Mouse (Mus musculus) heart, embryonic 14.5 days (tissue): ENCODE measurements around the gene Syt11. TPM values are rescaled to one million over a fixed set of nuclear protein-coding genes. Genes with fewer than 3 reads are reported as not detected.

Source experiments
- ATAC-seq: fragments of 200-750 bp; cut with Nextera tagmentation; 2 replicates; pipeline ENCODE4 v1.8.0; 2017; ENCODE audit warnings: low read depth, moderate TSS enrichment; ENCODE audit not compliant: insufficient number of reproducible peaks, insufficient read depth, low FRiP score
- H3K27ac ChIP-seq, 2 experiments: fragments of 200-500 bp in 1 of 2; fragments of 300-500 bp in 1 of 2; sonication (generic) in 1 of 2; replicated peaks in 1 of 2; 2 replicates each; pipeline ENCODE4 v1.5.1; 2012 to 2014; ENCODE audit warnings: low read depth in 2 of 2, low read length in 2 of 2, control low read depth in 1 of 2, mild to moderate bottlenecking in 1 of 2, mixed read lengths in 1 of 2; ENCODE audit not compliant: control insufficient read depth in 1 of 2, insufficient read depth in 1 of 2
- H3K27me3 ChIP-seq: fragments of 300-500 bp; sonication (generic); 2 replicates; pipeline ENCODE4 v1.6.1; 2014; ENCODE audit warnings: mild to moderate bottlenecking, low read length, control low read depth; ENCODE audit not compliant: control insufficient read depth, insufficient read depth
- H3K36me3 ChIP-seq: fragments of 300-500 bp; sonication (generic); 2 replicates; pipeline ENCODE4 v1.6.1; 2014; ENCODE audit warnings: mild to moderate bottlenecking, control low read depth, low read length, mixed read lengths; ENCODE audit not compliant: control insufficient read depth, insufficient read depth
- H3K4me1 ChIP-seq, 2 experiments: fragments of 200-500 bp in 1 of 2; fragments of 300-500 bp in 1 of 2; sonication (generic) in 1 of 2; 2 replicates each; pipeline ENCODE4 v1.6.1; 2012 to 2014; ENCODE audit warnings: low read length in 2 of 2, control low read depth in 1 of 2, mixed read lengths in 1 of 2; ENCODE audit not compliant: control insufficient read depth in 2 of 2, insufficient read depth in 2 of 2
- H3K4me2 ChIP-seq: fragments of 300-500 bp; sonication (generic); 2 replicates; pipeline ENCODE4 v1.6.1; 2014; ENCODE audit warnings: mild to moderate bottlenecking, low read length
- H3K4me3 ChIP-seq, 2 experiments: fragments of 200-500 bp in 1 of 2; fragments of 300-500 bp in 1 of 2; sonication (generic) in 1 of 2; 2 replicates each; pipeline ENCODE4 v1.5.1; 2012 to 2014; ENCODE audit warnings: low read length in 2 of 2, mild to moderate bottlenecking in 2 of 2, control low read depth in 1 of 2, low read depth in 1 of 2, moderate library complexity in 1 of 2; ENCODE audit not compliant: control insufficient read depth in 1 of 2, insufficient read depth in 1 of 2
- H3K9ac ChIP-seq: fragments of 300-500 bp; sonication (generic); 2 replicates; pipeline ENCODE4 v1.6.1; 2014; ENCODE audit warnings: mild to moderate bottlenecking, low read length
- H3K9me3 ChIP-seq: fragments of 300-500 bp; sonication (generic); 2 replicates; pipeline ENCODE4 v1.6.1; 2016; ENCODE audit warnings: low read length, control low read depth; ENCODE audit not compliant: control insufficient read depth
- WGBS: fragments of 180-500 bp; shearing (Covaris S2); extraction: QIAGEN DNeasy Blood & Tissue Kit; methylation state at CpG from one replicate; pipeline ENCODE4 v1.1.7; 2014; 5-methylcytosine and 5-hydroxymethylcytosine counted together
- polyA plus RNA-seq: library from polyadenylated mRNA; unstranded; fragments of >200 nt; fragmentation: Nextera tagmentation; extraction: Ambion mirVana; gene quantifications from 2 replicates; pipeline ENCODE4 v1.2.1, GENCODE M21; 2014

Gene Syt11
- polyA plus RNA-seq, 1 experiment from 2014 or later, result 11.1 TPM

DNA sequence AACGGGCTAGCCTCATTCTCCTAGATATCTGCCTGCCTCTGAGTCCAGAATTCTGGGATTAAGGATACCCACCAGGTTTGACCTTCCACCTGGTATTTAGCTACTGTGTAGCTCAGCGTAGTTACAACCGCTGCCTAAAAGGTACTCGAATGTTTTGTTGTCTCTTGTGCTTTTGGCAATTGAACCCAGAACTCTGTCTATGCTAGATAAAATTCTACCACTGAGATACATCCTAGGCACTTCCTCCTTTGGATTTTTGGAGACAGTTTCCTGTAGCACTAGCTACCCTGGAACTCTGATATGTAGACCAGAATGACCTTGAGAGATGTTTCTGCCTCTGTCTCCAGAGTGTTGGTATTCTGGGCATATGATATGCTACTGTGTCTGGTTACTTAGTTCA lies 61.3 kb downstream of the Syt11 start:
- Histone ChIP-seq H3K36me3 (peaks cover 67% of the 10 kb centered on the region), H3K4me2 (no peak overlapping the region), H3K9ac (no peak overlapping the region), H3K4me1 (peaks cover 7 to 10% of the 10 kb centered on the region in 2 experiments), H3K27me3 (no peaks in the 10 kb centered on the region), H3K9me3 (no peaks in the 10 kb centered on the region), H3K27ac (no peak overlapping the region), H3K4me3 (no peak overlapping the region)
- WGBS, result 90% methylated on average over 4 of the region's 4 CpGs
- no peak for ATAC-seq

DNA sequence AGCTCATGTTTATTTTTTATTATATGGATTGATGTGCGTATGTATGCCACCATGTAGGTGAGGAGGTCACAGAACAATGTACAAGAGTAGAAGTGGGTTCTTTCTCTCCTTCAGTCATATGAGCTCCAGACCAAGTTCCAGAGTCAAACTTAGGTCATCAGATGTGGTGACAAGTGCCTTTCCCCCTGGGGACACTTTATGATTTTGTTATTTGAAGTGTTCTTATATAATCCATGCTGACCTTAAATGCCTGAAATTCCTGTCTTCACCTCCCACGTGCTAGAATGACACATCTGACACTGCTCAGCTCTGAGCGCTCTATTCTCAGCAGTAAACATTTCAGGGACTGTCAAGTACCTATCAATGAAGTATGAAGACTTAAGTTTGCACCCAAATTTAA lies 73.7 kb downstream of the Syt11 start:
- Histone ChIP-seq H3K36me3 (peaks cover 94% of the 10 kb centered on the region), H3K4me3 (no peak overlapping the region), H3K4me1 (peaks cover 2 to 19% of the 10 kb centered on the region in 2 experiments; a peak in 3 of 4 replicates), H3K27me3 (no peaks in the 10 kb centered on the region), H3K27ac (peak overlapping the region in 1 of 2 experiments; percentile 39; a peak in 1 of 4 replicates), H3K9ac (no peak overlapping the region), H3K4me2 (no peak overlapping the region; the same call in 1 of the 2 replicates), H3K9me3 (no peaks in the 10 kb centered on the region)
- 24% methylated on average over 3 of the region's 3 CpGs for WGBS
- ATAC-seq, result peak; percentile 64

GRCm38 (mm10) chr3:88700247-88700646 lies 74.7 kb downstream of the Syt11 start:
- no peak overlapping the region for H3K27ac ChIP-seq
- no peak overlapping the region for H3K9ac ChIP-seq
- H3K27me3 ChIP-seq, result no peaks in the 10 kb centered on the region
- no peak for ATAC-seq
- peaks cover 95% of the 10 kb centered on the region for H3K36me3 ChIP-seq
- peaks cover 2 to 19% of the 10 kb centered on the region in 2 experiments; a peak in 3 of 4 replicates for H3K4me1 ChIP-seq
- no peaks in the 10 kb centered on the region for H3K9me3 ChIP-seq
- H3K4me2 ChIP-seq, result no peak overlapping the region
- no peak overlapping the region for H3K4me3 ChIP-seq
- WGBS, result 83% methylated on average over 3 of the region's 3 CpGs

- H3K36me3 ChIP-seq, result peaks cover 96% of the 10 kb centered on the region
- H3K9ac ChIP-seq, result no peak overlapping the region
- peaks cover 2 to 19% of the 10 kb centered on the region in 2 experiments; a peak in 3 of 4 replicates for H3K4me1 ChIP-seq
- no peak overlapping the region for H3K4me3 ChIP-seq
- WGBS, result 93% methylated on average over 6 of the region's 6 CpGs
- H3K4me2 ChIP-seq, result no peak overlapping the region
- ATAC-seq, result no peak
- no peaks in the 10 kb centered on the region for H3K27me3 ChIP-seq
- H3K27ac ChIP-seq, result no peak overlapping the region
- H3K9me3 ChIP-seq, result no peaks in the 10 kb centered on the region
Observed at GRCm38 (mm10) chr3:88698834-88699233, 76.1 kb downstream of the Syt11 start.

GRCm38 (mm10) chr3:88698051-88698450 lies 76.9 kb downstream of the Syt11 start:
- Histone ChIP-seq H3K27ac (no peak overlapping the region), H3K9me3 (no peaks in the 10 kb centered on the region), H3K9ac (no peak overlapping the region), H3K4me1 (peaks cover 2 to 19% of the 10 kb centered on the region in 2 experiments; a peak in 3 of 4 replicates), H3K27me3 (no peaks in the 10 kb centered on the region), H3K4me3 (no peak overlapping the region), H3K4me2 (no peak overlapping the region), H3K36me3 (peaks cover 96% of the 10 kb centered on the region)
- ATAC-seq, result no peak
- 97% methylated on average over 1 of the region's 1 CpGs for WGBS

- Histone ChIP-seq H3K4me3 (no peak overlapping the region), H3K27ac (no peak overlapping the region), H3K36me3 (peaks cover 99% of the 10 kb centered on the region), H3K9me3 (no peaks in the 10 kb centered on the region), H3K27me3 (no peaks in the 10 kb centered on the region), H3K4me1 (peaks cover 0 to 5% of the 10 kb centered on the region in 2 experiments; a peak in 3 of 4 replicates), H3K4me2 (no peak overlapping the region), H3K9ac (no peak overlapping the region)
- no peak for ATAC-seq
Observed at GRCm38 (mm10) chr3:88695545-88695944, 79.4 kb downstream of the Syt11 start.

Other genes starting within 250 kb of the Syt11 start
- 9.0 and 11.0 TPM in 2 replicates for gene Mex3a, start 242.8 kb downstream of the Syt11 start, polyA plus RNA-seq
- gene Rab25, start 226.9 kb downstream of the Syt11 start, polyA plus RNA-seq, result 0.30 TPM in 1 of 2 replicates, not detected in the other
- gene Lamtor2, start 222.1 kb downstream of the Syt11 start, polyA plus RNA-seq, result 75.6 and 87.5 TPM in 2 replicates
- 37.4 and 37.5 TPM in 2 replicates for gene Ubqln4, start 221.4 kb downstream of the Syt11 start, polyA plus RNA-seq
- 178 and 181 TPM in 2 replicates for gene Ssr2, start 199.3 kb downstream of the Syt11 start, polyA plus RNA-seq
- 92.6 and 94.2 TPM in 2 replicates for gene Arhgef2, start 169.2 kb downstream of the Syt11 start, polyA plus RNA-seq
- gene Rxfp4, start 122.0 kb downstream of the Syt11 start, polyA plus RNA-seq, result not detected in 2 replicates
- gene Khdc4, start 89.4 kb downstream of the Syt11 start, polyA plus RNA-seq, result 60.2 and 62.0 TPM in 2 replicates
- 62.6 and 65.3 TPM in 2 replicates for gene Rit1, start 58.3 kb downstream of the Syt11 start, polyA plus RNA-seq
- 9.1 and 9.6 TPM in 2 replicates for gene Gon4l, start 60.1 kb upstream of the Syt11 start, polyA plus RNA-seq
- gene Msto1, start 138.8 kb upstream of the Syt11 start, polyA plus RNA-seq, result 47.8 and 49.8 TPM in 2 replicates
- 16.8 and 17.4 TPM in 2 replicates for gene Ash1l, start 175.5 kb upstream of the Syt11 start, polyA plus RNA-seq
- gene Dap3, start 176.0 kb upstream of the Syt11 start, polyA plus RNA-seq, result 138 and 141 TPM in 2 replicates